Mouse (Mus musculus) midbrain, embryonic 14.5 days (tissue): ENCODE measurements around the gene Flvcr2. TPM values are rescaled to one million over a fixed set of nuclear protein-coding genes. Genes with fewer than 3 reads are reported as not detected.

Experiments used
- ATAC-seq: fragments of 200-750 bp; cut with Nextera tagmentation; 2 replicates; pipeline ENCODE4 v1.8.0; 2017; ENCODE audit warnings: moderate number of reproducible peaks, moderate library complexity; ENCODE audit not compliant: low FRiP score, low TSS enrichment
- DNase-seq: peaks from one replicate; pipeline ENCODE4 v3.0.0-alpha.2; 2015
- H3K27ac ChIP-seq: fragments of 300-500 bp; sonication (generic); replicated peaks from 2 replicates; pipeline ENCODE4 v1.5.1; 2014; ENCODE audit warnings: mild to moderate bottlenecking, low read depth, low read length, moderate library complexity
- H3K27me3 ChIP-seq: fragments of 300-500 bp; sonication (generic); 2 replicates; pipeline ENCODE4 v1.6.1; 2014; ENCODE audit warnings: low read length, control low read depth, mixed read lengths; ENCODE audit not compliant: control insufficient read depth, insufficient read depth
- H3K36me3 ChIP-seq: fragments of 300-500 bp; sonication (generic); 2 replicates; pipeline ENCODE4 v1.6.1; 2014; ENCODE audit warnings: low read length, control low read depth; ENCODE audit not compliant: control insufficient read depth, insufficient read depth
- H3K4me1 ChIP-seq: fragments of 300-500 bp; sonication (generic); 2 replicates; pipeline ENCODE4 v1.6.1; 2014; ENCODE audit warnings: mild to moderate bottlenecking, antibody characterized with exemption, low read length, control low read depth; ENCODE audit not compliant: control insufficient read depth, insufficient read depth
- H3K4me2 ChIP-seq: fragments of 300-500 bp; sonication (generic); 2 replicates; pipeline ENCODE4 v1.6.1; 2014; ENCODE audit warnings: mild to moderate bottlenecking, low read length, moderate library complexity
- H3K4me3 ChIP-seq: fragments of 300-500 bp; sonication (generic); replicated peaks from 2 replicates; pipeline ENCODE4 v1.5.1; 2014; ENCODE audit warnings: low read depth, low read length
- H3K9ac ChIP-seq: fragments of 300-500 bp; sonication (generic); replicated peaks from 2 replicates; pipeline ENCODE4 v1.6.1; 2014; ENCODE audit warnings: mild to moderate bottlenecking, low read length, moderate library complexity
- H3K9me3 ChIP-seq: fragments of 300-500 bp; sonication (generic); 2 replicates; pipeline ENCODE4 v1.6.1; 2016; ENCODE audit warnings: low read length, control low read depth, mixed read lengths; ENCODE audit not compliant: control insufficient read depth
- WGBS: fragments of 180-500 bp; shearing (Covaris S2); extraction: QIAGEN DNeasy Blood & Tissue Kit; methylation state at CpG from one replicate; pipeline ENCODE4 v1.1.7; 2014; 5-methylcytosine and 5-hydroxymethylcytosine counted together
- polyA plus RNA-seq: library from polyadenylated mRNA; unstranded; fragments of >200 nt; fragmentation: Nextera tagmentation; extraction: Ambion mirVana; gene quantifications from 2 replicates; pipeline ENCODE4 v1.2.1, GENCODE M21; 2014

The Flvcr2 gene
- polyA plus RNA-seq, 1 experiment from 2014 or later: 4.5 TPM

GRCm38 (mm10) chr12:85792821-85793346, 46.5 kb downstream of the Flvcr2 start:
- H3K4me3 ChIP-seq: no peak overlapping the region
- no peak overlapping the region for H3K27ac ChIP-seq
- DNase-seq (peak; percentile 8), ATAC-seq (no peak)
- H3K4me1 ChIP-seq: no peaks in the 10 kb centered on the region
- no peaks in the 10 kb centered on the region for H3K36me3 ChIP-seq
- H3K27me3 ChIP-seq: no peaks in the 10 kb centered on the region
- H3K4me2 ChIP-seq: no peak overlapping the region
- no peak overlapping the region for H3K9ac ChIP-seq
- no peaks in the 10 kb centered on the region for H3K9me3 ChIP-seq
- 82% methylated on average over 6 of the region's 6 CpGs for WGBS

- H3K27ac ChIP-seq: no peak overlapping the region
- H3K27me3 ChIP-seq: no peaks in the 10 kb centered on the region
- no peaks in the 10 kb centered on the region for H3K9me3 ChIP-seq
- H3K36me3 ChIP-seq: no peaks in the 10 kb centered on the region
- H3K4me1 ChIP-seq: no peaks in the 10 kb centered on the region
- H3K9ac ChIP-seq: no peak overlapping the region
- ATAC-seq (no peak), DNase-seq (no peak)
- no peak overlapping the region for H3K4me3 ChIP-seq
- WGBS: 79% methylated on average over 2 of the region's 2 CpGs
- no peak overlapping the region for H3K4me2 ChIP-seq
These were observed 47.8 kb downstream of the Flvcr2 start for GRCm38 (mm10) chr12:85794094-85794493.

- Histone ChIP-seq H3K27me3 (no peaks in the 10 kb centered on the region), H3K9ac (no peak overlapping the region), H3K4me1 (no peaks in the 10 kb centered on the region), H3K4me2 (no peak overlapping the region), H3K36me3 (no peaks in the 10 kb centered on the region), H3K27ac (no peak overlapping the region), H3K9me3 (no peaks in the 10 kb centered on the region), H3K4me3 (no peak overlapping the region)
- DNase-seq (no peak), ATAC-seq (no peak)
- WGBS: 86% methylated on average over 1 of the region's 1 CpGs
These were observed 49.2 kb downstream of the Flvcr2 start for GRCm38 (mm10) chr12:85795551-85795950.

GRCm38 (mm10) chr12:85800031-85800430, 53.7 kb downstream of the Flvcr2 start:
- no peak overlapping the region for H3K4me3 ChIP-seq
- 68% methylated on average over 9 of the region's 9 CpGs for WGBS
- DNase-seq: no peak
- ATAC-seq: no peak
- H3K36me3 ChIP-seq: no peaks in the 10 kb centered on the region
- H3K4me1 ChIP-seq: no peaks in the 10 kb centered on the region
- no peaks in the 10 kb centered on the region for H3K27me3 ChIP-seq
- no peaks in the 10 kb centered on the region for H3K9me3 ChIP-seq
- H3K9ac ChIP-seq: no peak overlapping the region
- H3K4me2 ChIP-seq: no peak overlapping the region
- no peak overlapping the region for H3K27ac ChIP-seq

- ATAC-seq: no peak
- no peaks in the 10 kb centered on the region for H3K9me3 ChIP-seq
- WGBS: 75% methylated on average over 6 of the region's 6 CpGs
- no peak overlapping the region for H3K4me3 ChIP-seq
- H3K4me2 ChIP-seq: no peak overlapping the region
- peaks cover 24% of the 10 kb centered on the region for H3K36me3 ChIP-seq
- H3K4me1 ChIP-seq: no peaks in the 10 kb centered on the region
- no peak overlapping the region for H3K9ac ChIP-seq
- no peak overlapping the region for H3K27ac ChIP-seq
- H3K27me3 ChIP-seq: no peaks in the 10 kb centered on the region
- DNase-seq: no peak
These were observed 63.4 kb downstream of the Flvcr2 start for GRCm38 (mm10) chr12:85809726-85810125.

- DNase-seq (no peak), ATAC-seq (no peak)
- Histone ChIP-seq H3K4me2 (no peak overlapping the region), H3K9ac (no peak overlapping the region), H3K4me3 (no peak overlapping the region), H3K4me1 (no peaks in the 10 kb centered on the region), H3K27me3 (no peaks in the 10 kb centered on the region), H3K9me3 (no peaks in the 10 kb centered on the region), H3K36me3 (peaks cover 36% of the 10 kb centered on the region), H3K27ac (no peak overlapping the region)
These were observed 64.6 kb downstream of the Flvcr2 start for GRCm38 (mm10) chr12:85810959-85811358.

GRCm38 (mm10) chr12:85811676-85812075, 65.3 kb downstream of the Flvcr2 start:
- Histone ChIP-seq H3K9ac (no peak overlapping the region), H3K9me3 (no peaks in the 10 kb centered on the region), H3K4me2 (no peak overlapping the region), H3K4me3 (no peak overlapping the region), H3K36me3 (peaks cover 43% of the 10 kb centered on the region), H3K4me1 (no peaks in the 10 kb centered on the region), H3K27ac (no peak overlapping the region), H3K27me3 (no peaks in the 10 kb centered on the region)
- no peak for ATAC-seq
- no peak for DNase-seq
- 97% methylated on average over 4 of the region's 4 CpGs for WGBS

GRCm38 (mm10) chr12:85813599-85813998, 67.3 kb downstream of the Flvcr2 start:
- H3K9me3 ChIP-seq: no peaks in the 10 kb centered on the region
- no peak for ATAC-seq
- H3K36me3 ChIP-seq: peaks cover 55% of the 10 kb centered on the region
- whole genome bisulfite sequencing: 91% methylated on average over 2 of the region's 2 CpGs
- no peak overlapping the region for H3K27ac ChIP-seq
- no peak overlapping the region for H3K4me3 ChIP-seq
- H3K4me1 ChIP-seq: no peaks in the 10 kb centered on the region
- H3K9ac ChIP-seq: no peak overlapping the region
- no peaks in the 10 kb centered on the region for H3K27me3 ChIP-seq
- DNase-seq: no peak
- H3K4me2 ChIP-seq: no peak overlapping the region

GRCm38 (mm10) chr12:85822051-85822450, 75.7 kb downstream of the Flvcr2 start:
- Histone ChIP-seq H3K27me3 (no peaks in the 10 kb centered on the region), H3K4me1 (peaks cover 11% of the 10 kb centered on the region; the same call in 1 of the 2 replicates), H3K4me2 (no peak overlapping the region), H3K9me3 (no peaks in the 10 kb centered on the region), H3K27ac (no peak overlapping the region), H3K36me3 (peaks cover 33% of the 10 kb centered on the region), H3K9ac (no peak overlapping the region), H3K4me3 (no peak overlapping the region)
- ATAC-seq (no peak), DNase-seq (no peak)
- WGBS: 80% methylated on average over 9 of the region's 9 CpGs
